Mouse (Mus musculus) embryonic facial prominence, embryonic 11.5 days (tissue): Measurements from ENCODE around the gene Myo1e. TPM values are rescaled to one million over a fixed set of nuclear protein-coding genes. Genes with fewer than 3 reads are reported as not detected.
A peak's percentile ranks its signal among the peaks of the same experiment; 100 is the strongest.

Experiments
- ATAC-seq: fragments of 200-750 bp; cut with Nextera tagmentation; replicated peaks from 2 replicates; pipeline ENCODE4 v1.8.0; 2017; ENCODE audit warnings: low read depth; ENCODE audit not compliant: insufficient number of reproducible peaks, low FRiP score, low TSS enrichment
- DNase-seq: peaks from one replicate; pipeline ENCODE4 v3.0.0-alpha.2; 2015; ENCODE audit warnings: low spot score
- H3K27ac ChIP-seq: fragments of 300-500 bp; sonication (generic); replicated peaks from 2 replicates; pipeline ENCODE4 v1.5.1; 2014; ENCODE audit warnings: mild to moderate bottlenecking, low read depth, low read length, control low read depth
- H3K27me3 ChIP-seq: fragments of 300-500 bp; sonication (generic); 2 replicates; pipeline ENCODE4 v1.6.1; 2014; ENCODE audit warnings: mild to moderate bottlenecking, low read length, moderate library complexity, mixed read lengths; ENCODE audit not compliant: control insufficient read depth, insufficient read depth
- H3K36me3 ChIP-seq: fragments of 300-500 bp; sonication (generic); replicated peaks from 2 replicates; pipeline ENCODE4 v1.6.1; 2014; ENCODE audit warnings: low read depth, mild to moderate bottlenecking, low read length, moderate library complexity, mixed read lengths; ENCODE audit not compliant: control insufficient read depth, insufficient read depth
- H3K4me1 ChIP-seq: fragments of 300-500 bp; sonication (generic); 2 replicates; pipeline ENCODE4 v1.6.1; 2014; ENCODE audit warnings: low read length, mixed read lengths; ENCODE audit not compliant: control insufficient read depth, insufficient read depth
- H3K4me2 ChIP-seq: fragments of 300-500 bp; sonication (generic); 2 replicates; pipeline ENCODE4 v1.6.1; 2014; ENCODE audit warnings: low read depth, mild to moderate bottlenecking, control low read depth, low read length, moderate library complexity
- H3K4me3 ChIP-seq: fragments of 300-500 bp; sonication (generic); 2 replicates; pipeline ENCODE4 v1.5.1; 2014; ENCODE audit warnings: low read depth, low read length, control low read depth
- H3K9ac ChIP-seq: fragments of 300-500 bp; sonication (generic); replicated peaks from 2 replicates; pipeline ENCODE4 v1.6.1; 2014; ENCODE audit warnings: mild to moderate bottlenecking, control low read depth, low read length
- H3K9me3 ChIP-seq: fragments of 300-500 bp; sonication (generic); replicated peaks from 2 replicates; pipeline ENCODE4 v1.6.1; 2016; ENCODE audit warnings: mild to moderate bottlenecking, low read length, inconsistent platforms, mixed read lengths; ENCODE audit not compliant: control insufficient read depth
- WGBS: fragments of 180-500 bp; shearing (Covaris S2); extraction: QIAGEN DNeasy Blood & Tissue Kit; methylation state at CpG from one replicate; pipeline ENCODE4 v1.1.7; 2014; 5-methylcytosine and 5-hydroxymethylcytosine counted together
- polyA plus RNA-seq: library from polyadenylated mRNA; unstranded; fragments of >200 nt; fragmentation: Nextera tagmentation; extraction: Ambion mirVana; gene quantifications from 2 replicates; pipeline ENCODE4 v1.2.1, GENCODE M21; 2014

Myo1e gene
- polyA plus RNA-seq, 1 experiment from 2014 or later = 14.8 TPM

GRCm38 (mm10) chr9:70209296-70210049 is 2.3 kb downstream of the Myo1e start:
- Histone ChIP-seq H3K9ac (no peak overlapping the region), H3K27me3 (no peaks in the 10 kb centered on the region), H3K9me3 (no peaks in the 10 kb centered on the region), H3K4me1 (no peaks in the 10 kb centered on the region), H3K36me3 (no peaks in the 10 kb centered on the region), H3K4me3 (no peak overlapping the region), H3K4me2 (no peak overlapping the region), H3K27ac (no peak overlapping the region)
- 72% methylated on average over 8 of the region's 8 CpGs for WGBS
- ATAC-seq (no peak), DNase-seq (peak; percentile 17)

GRCm38 (mm10) chr9:70211638-70212037 is 4.5 kb downstream of the Myo1e start:
- H3K27me3 ChIP-seq = no peaks in the 10 kb centered on the region
- H3K4me3 ChIP-seq = no peak overlapping the region
- WGBS = 92% methylated on average over 14 of the region's 14 CpGs
- no peaks in the 10 kb centered on the region for H3K36me3 ChIP-seq
- no peak for ATAC-seq
- no peak overlapping the region for H3K4me2 ChIP-seq
- no peak overlapping the region for H3K9ac ChIP-seq
- no peak for DNase-seq
- H3K4me1 ChIP-seq = no peaks in the 10 kb centered on the region
- no peaks in the 10 kb centered on the region for H3K9me3 ChIP-seq
- no peak overlapping the region for H3K27ac ChIP-seq

DNA sequence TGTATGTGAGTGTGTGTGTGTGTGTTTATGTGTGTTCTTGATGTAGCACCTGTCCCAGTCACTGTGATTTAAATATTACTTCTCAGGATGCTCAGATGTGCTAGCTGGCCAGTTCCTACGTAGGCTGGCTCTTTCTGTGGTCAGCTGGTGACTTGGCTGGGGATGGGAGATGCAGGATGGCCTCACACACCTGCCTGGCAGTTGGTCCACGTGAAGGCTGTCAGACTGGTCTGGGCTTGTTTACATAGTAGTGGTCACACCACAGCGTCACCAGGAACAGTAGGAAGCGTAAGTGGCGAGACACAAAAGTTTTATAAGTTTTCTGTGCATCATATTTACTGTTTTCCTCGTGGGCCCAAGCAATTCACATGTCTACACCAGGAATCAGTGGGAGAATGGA is 9.4 kb downstream of the Myo1e start:
- H3K27ac ChIP-seq = no peak overlapping the region

DNA sequence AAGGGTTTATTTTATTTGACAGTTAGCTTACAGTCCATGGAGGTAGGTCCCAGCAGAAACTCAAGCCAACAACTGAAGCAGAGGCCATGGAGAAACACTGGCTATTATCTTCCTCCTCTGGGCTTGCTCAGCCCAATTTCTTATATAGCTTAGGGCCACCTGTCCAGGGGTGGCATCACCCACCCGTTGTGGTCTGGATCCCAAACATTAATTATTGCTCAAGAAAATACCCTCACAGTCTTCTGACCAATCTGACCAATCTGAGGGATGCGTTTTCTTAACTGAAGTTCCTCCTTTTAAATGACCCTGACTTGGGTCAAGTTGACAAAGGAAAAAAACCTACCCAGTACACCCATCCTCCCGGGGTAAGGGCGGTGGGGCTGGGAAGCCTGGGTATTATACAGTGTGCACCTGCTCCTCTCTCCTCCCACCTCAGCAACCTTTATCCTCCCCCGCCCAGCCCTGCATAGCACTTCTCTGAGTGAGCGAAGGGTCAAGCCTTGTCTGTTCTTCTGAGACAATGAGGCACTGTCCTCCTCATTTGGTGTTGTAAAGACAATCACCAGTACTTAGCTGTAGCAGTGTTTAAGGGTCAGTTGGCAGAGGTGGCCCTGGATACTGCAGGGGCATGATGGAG is 12.3 kb downstream of the Myo1e start:
- Histone ChIP-seq H3K9me3 (no peaks in the 10 kb centered on the region), H3K27me3 (no peaks in the 10 kb centered on the region), H3K9ac (no peak overlapping the region), H3K36me3 (no peaks in the 10 kb centered on the region), H3K4me1 (no peaks in the 10 kb centered on the region), H3K4me3 (no peak overlapping the region), H3K4me2 (no peak overlapping the region), H3K27ac (no peak overlapping the region)
- ATAC-seq (no peak), DNase-seq (no peak)
- WGBS = 73% methylated on average over 6 of the region's 6 CpGs

More for the DNA sequence above, 9.4 kb downstream of the Myo1e start:
- Histone ChIP-seq H3K4me1 (no peaks in the 10 kb centered on the region), H3K9me3 (no peaks in the 10 kb centered on the region), H3K4me3 (no peak overlapping the region), H3K9ac (no peak overlapping the region), H3K27me3 (no peaks in the 10 kb centered on the region), H3K4me2 (no peak overlapping the region), H3K36me3 (no peaks in the 10 kb centered on the region)
- WGBS = 77% methylated on average over 6 of the region's 6 CpGs
- no peak for DNase-seq
- no peak for ATAC-seq

DNA sequence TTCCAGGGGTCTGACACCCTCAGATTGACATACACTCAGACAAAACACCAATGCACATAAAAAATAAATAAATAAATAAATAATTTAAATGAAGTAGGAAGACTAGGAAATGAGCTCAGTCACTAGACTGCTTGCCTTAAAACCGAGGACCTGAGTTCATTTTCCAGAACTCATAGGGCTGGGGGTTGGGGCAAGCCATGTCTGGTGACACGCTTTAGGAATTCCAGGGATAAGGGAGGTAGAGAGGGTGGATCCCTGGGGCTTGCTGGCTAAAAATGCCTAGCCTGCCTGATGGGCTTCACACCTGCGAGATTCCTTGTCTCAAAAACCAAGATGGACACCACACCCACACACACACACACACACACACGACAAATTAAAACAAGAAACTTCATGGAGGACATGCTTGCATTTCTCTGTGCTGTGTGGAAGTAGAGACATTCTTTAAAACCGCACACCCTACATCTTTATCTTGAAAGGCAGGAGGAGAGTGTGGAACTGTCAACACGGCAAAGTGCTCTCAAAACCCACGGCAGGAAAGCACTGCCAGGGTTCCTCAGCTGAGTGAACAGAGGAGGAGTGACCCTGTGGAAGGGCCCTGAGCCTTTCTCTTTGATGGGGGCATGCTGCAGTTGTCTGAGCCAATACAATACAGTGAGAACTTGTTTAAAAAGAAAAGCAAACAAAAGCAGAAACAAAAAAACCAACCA is 13.5 kb downstream of the Myo1e start:
- ATAC-seq (no peak), DNase-seq (no peak)
- H3K9ac ChIP-seq = no peak overlapping the region
- no peaks in the 10 kb centered on the region for H3K4me1 ChIP-seq
- no peak overlapping the region for H3K4me2 ChIP-seq
- H3K27me3 ChIP-seq = no peaks in the 10 kb centered on the region
- 76% methylated on average over 7 of the region's 7 CpGs for WGBS
- no peaks in the 10 kb centered on the region for H3K9me3 ChIP-seq
- no peak overlapping the region for H3K4me3 ChIP-seq
- no peaks in the 10 kb centered on the region for H3K36me3 ChIP-seq
- H3K27ac ChIP-seq = no peak overlapping the region

GRCm38 (mm10) chr9:70223142-70223541 is 16.0 kb downstream of the Myo1e start:
- Histone ChIP-seq H3K9me3 (no peaks in the 10 kb centered on the region), H3K4me2 (no peak overlapping the region), H3K36me3 (no peaks in the 10 kb centered on the region), H3K27me3 (no peaks in the 10 kb centered on the region), H3K4me3 (no peak overlapping the region), H3K27ac (no peak overlapping the region), H3K9ac (no peak overlapping the region), H3K4me1 (no peaks in the 10 kb centered on the region)
- no peak for DNase-seq
- no peak for ATAC-seq
- 87% methylated on average over 4 of the region's 4 CpGs for WGBS

DNA sequence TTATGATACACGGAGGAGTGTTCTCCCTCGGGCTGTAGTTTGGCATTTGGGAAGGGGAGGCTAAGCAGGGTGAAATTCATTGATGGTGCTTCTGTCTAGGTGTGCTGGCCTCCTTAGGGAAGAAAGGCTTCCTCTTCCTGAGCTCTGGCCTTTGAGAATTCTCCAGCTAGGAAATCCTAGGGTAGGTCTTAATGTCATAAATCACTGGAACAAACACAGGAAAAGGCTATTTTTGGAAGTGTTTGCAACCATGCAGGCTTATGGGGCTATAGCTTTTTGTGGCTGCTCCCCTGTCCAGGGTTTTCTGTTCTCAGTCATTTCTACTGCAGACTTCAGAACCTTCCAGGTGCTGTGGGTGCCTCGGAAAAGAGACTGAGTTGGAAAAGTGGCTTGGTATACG is 16.9 kb downstream of the Myo1e start:
- no peak overlapping the region for H3K9ac ChIP-seq
- no peak overlapping the region for H3K27ac ChIP-seq
- no peak for ATAC-seq
- DNase-seq = no peak
- H3K27me3 ChIP-seq = no peaks in the 10 kb centered on the region
- no peak overlapping the region for H3K4me2 ChIP-seq
- H3K9me3 ChIP-seq = no peaks in the 10 kb centered on the region
- H3K4me3 ChIP-seq = no peak overlapping the region
- no peaks in the 10 kb centered on the region for H3K4me1 ChIP-seq
- H3K36me3 ChIP-seq = no peaks in the 10 kb centered on the region
- WGBS = 81% methylated on average over 4 of the region's 4 CpGs

- Histone ChIP-seq H3K4me2 (no peak overlapping the region), H3K9ac (no peak overlapping the region), H3K4me1 (no peaks in the 10 kb centered on the region), H3K27ac (no peak overlapping the region), H3K4me3 (no peak overlapping the region), H3K9me3 (no peaks in the 10 kb centered on the region), H3K36me3 (no peaks in the 10 kb centered on the region), H3K27me3 (no peaks in the 10 kb centered on the region)
- ATAC-seq = no peak
- DNase-seq = no peak
- WGBS = 84% methylated on average over 4 of the region's 4 CpGs
These were observed 19.2 kb downstream of the Myo1e start for GRCm38 (mm10) chr9:70226359-70226758.
